Mouse (Mus musculus) limb, embryonic 12.5 days (tissue): ENCODE measurements around the gene Ctnnbip1. TPM values are rescaled to one million over a fixed set of nuclear protein-coding genes. Genes with fewer than 3 reads are reported as not detected.
"Not testable (repeated sequence)": the region's sequence is repeated elsewhere in the genome, so short reads cannot be mapped to it uniquely, and the experiment has no call there.

Source experiments
- ATAC-seq: fragments of 200-750 bp; cut with Nextera tagmentation; 2 replicates; pipeline ENCODE4 v1.8.0; 2017; ENCODE audit warnings: low read depth, moderate TSS enrichment; ENCODE audit not compliant: insufficient number of reproducible peaks, insufficient read depth, low FRiP score, low TSS enrichment
- H3K27ac ChIP-seq: fragments of 300-500 bp; sonication (generic); 2 replicates; pipeline ENCODE4 v1.5.1; 2016; ENCODE audit warnings: mild to moderate bottlenecking, moderate library complexity
- H3K27me3 ChIP-seq: fragments of 300-500 bp; sonication (generic); 2 replicates; pipeline ENCODE4 v1.6.1; 2016; ENCODE audit warnings: mild to moderate bottlenecking, moderate library complexity
- H3K36me3 ChIP-seq: fragments of 300-500 bp; sonication (generic); 2 replicates; pipeline ENCODE4 v1.6.1; 2016; ENCODE audit warnings: mild to moderate bottlenecking, moderate library complexity
- H3K4me1 ChIP-seq: fragments of 300-500 bp; sonication (generic); replicated peaks from 2 replicates; pipeline ENCODE4 v1.6.1; 2016
- H3K4me2 ChIP-seq: fragments of 300-500 bp; sonication (generic); 2 replicates; pipeline ENCODE4 v1.6.1; 2016; ENCODE audit warnings: mild to moderate bottlenecking, moderate library complexity
- H3K4me3 ChIP-seq: fragments of 300-500 bp; sonication (generic); replicated peaks from 2 replicates; pipeline ENCODE4 v1.5.1; 2016; ENCODE audit warnings: mild to moderate bottlenecking
- H3K9ac ChIP-seq: fragments of 300-500 bp; sonication (generic); replicated peaks from 2 replicates; pipeline ENCODE4 v1.6.1; 2016; ENCODE audit warnings: mild to moderate bottlenecking, moderate library complexity
- H3K9me3 ChIP-seq: fragments of 300-500 bp; sonication (generic); 2 replicates; pipeline ENCODE4 v1.6.1; 2016; ENCODE audit warnings: mild to moderate bottlenecking, moderate library complexity
- WGBS: fragments of 180-500 bp; shearing (Covaris S2); methylation state at CpG from one replicate; pipeline ENCODE4 v1.1.7; 2016; 5-methylcytosine and 5-hydroxymethylcytosine counted together
- microRNA-seq: library from miRNA; unstranded; fragments of <30 nt; microRNA quantifications from one replicate; pipeline ENCODE4, GENCODE M21; 2017
- polyA plus RNA-seq: library from polyadenylated mRNA; unstranded; fragments of >200 nt; fragmentation: Nextera tagmentation; extraction: Ambion mirVana; gene quantifications from 2 replicates; pipeline ENCODE4 v1.2.1, GENCODE M21; 2016

Gene Ctnnbip1
- polyA plus RNA-seq, 1 experiment from 2014 or later = 92.3 TPM

DNA sequence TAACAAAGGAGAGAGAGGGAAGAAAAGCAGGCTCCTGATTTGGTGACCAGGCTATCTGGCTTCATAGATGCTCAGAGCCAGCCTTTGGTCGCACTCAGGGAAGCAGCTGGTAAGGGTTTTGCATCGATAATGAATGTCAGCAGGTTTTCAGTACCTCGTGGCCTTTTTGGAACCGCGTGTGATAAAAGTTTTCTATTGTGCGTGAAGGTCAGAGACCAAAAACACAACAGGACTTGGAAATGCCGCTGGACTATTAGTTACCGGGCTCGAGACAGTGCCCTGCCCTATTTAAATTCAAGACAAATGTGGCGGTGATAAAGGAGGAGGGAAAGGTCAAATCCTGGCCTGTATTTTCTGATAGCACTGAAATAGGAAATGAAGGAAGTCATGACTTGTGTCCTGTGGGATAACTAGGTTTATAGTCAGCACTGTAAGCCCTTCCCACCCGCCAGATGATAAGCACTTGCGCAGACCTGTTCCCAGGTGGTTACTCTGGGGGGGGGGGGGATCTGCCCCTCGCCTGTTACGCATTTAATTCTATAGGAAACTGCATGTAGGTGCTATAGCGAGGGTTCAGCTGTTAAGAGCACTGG is 88.8 kb downstream of the Ctnnbip1 start:
- Histone ChIP-seq H3K36me3 (no peaks in the 10 kb centered on the region), H3K4me3 (no peak overlapping the region), H3K27ac (no peak overlapping the region), H3K4me1 (peaks cover 36% of the 10 kb centered on the region), H3K4me2 (no peak overlapping the region), H3K27me3 (no peaks in the 10 kb centered on the region; the same call in 1 of the 2 replicates), H3K9ac (no peak overlapping the region), H3K9me3 (no peaks in the 10 kb centered on the region)
- 54% methylated on average over 15 of the region's 15 CpGs for WGBS
- ATAC-seq = no peak

GRCm38 (mm10) chr4:149607591-149608308 is 89.7 kb downstream of the Ctnnbip1 start:
- no peak overlapping the region for H3K4me3 ChIP-seq
- ATAC-seq = no peak
- H3K9ac ChIP-seq = 0 out of 2 replicates have a peak overlapping the region, but pooled peaks have one; percentile 0
- no peaks in the 10 kb centered on the region for H3K9me3 ChIP-seq
- H3K36me3 ChIP-seq = no peaks in the 10 kb centered on the region
- H3K27ac ChIP-seq = 0 out of 2 replicates have a peak overlapping the region, but pooled peaks have one; percentile 19
- 48% methylated on average over 20 of the region's 20 CpGs for WGBS
- H3K4me2 ChIP-seq = no peak overlapping the region
- peaks cover 31% of the 10 kb centered on the region for H3K4me1 ChIP-seq
- no peaks in the 10 kb centered on the region; the same call in 1 of the 2 replicates for H3K27me3 ChIP-seq

GRCm38 (mm10) chr4:149608309-149608638 is 90.2 kb downstream of the Ctnnbip1 start:
- WGBS = 68% methylated on average over 6 of the region's 6 CpGs
- Histone ChIP-seq H3K4me2 (no peak overlapping the region), H3K27ac (0 out of 2 replicates have a peak overlapping the region, but pooled peaks have one; percentile 19), H3K9ac (no peak overlapping the region), H3K4me3 (no peak overlapping the region), H3K4me1 (peaks cover 31% of the 10 kb centered on the region), H3K9me3 (no peaks in the 10 kb centered on the region), H3K27me3 (no peaks in the 10 kb centered on the region; the same call in 1 of the 2 replicates), H3K36me3 (no peaks in the 10 kb centered on the region)
- no peak for ATAC-seq

- Histone ChIP-seq H3K36me3 (no peaks in the 10 kb centered on the region), H3K9me3 (no peaks in the 10 kb centered on the region), H3K4me1 (peaks cover 36% of the 10 kb centered on the region), H3K4me2 (no peak overlapping the region), H3K4me3 (no peak overlapping the region), H3K27ac (peak overlapping the region; percentile 57), H3K27me3 (no peaks in the 10 kb centered on the region; the same call in 1 of the 2 replicates), H3K9ac (no peak overlapping the region)
- ATAC-seq = no peak
- WGBS = 62% methylated on average over 8 of the region's 8 CpGs
Observed at GRCm38 (mm10) chr4:149609256-149610025, 91.4 kb downstream of the Ctnnbip1 start.

DNA sequence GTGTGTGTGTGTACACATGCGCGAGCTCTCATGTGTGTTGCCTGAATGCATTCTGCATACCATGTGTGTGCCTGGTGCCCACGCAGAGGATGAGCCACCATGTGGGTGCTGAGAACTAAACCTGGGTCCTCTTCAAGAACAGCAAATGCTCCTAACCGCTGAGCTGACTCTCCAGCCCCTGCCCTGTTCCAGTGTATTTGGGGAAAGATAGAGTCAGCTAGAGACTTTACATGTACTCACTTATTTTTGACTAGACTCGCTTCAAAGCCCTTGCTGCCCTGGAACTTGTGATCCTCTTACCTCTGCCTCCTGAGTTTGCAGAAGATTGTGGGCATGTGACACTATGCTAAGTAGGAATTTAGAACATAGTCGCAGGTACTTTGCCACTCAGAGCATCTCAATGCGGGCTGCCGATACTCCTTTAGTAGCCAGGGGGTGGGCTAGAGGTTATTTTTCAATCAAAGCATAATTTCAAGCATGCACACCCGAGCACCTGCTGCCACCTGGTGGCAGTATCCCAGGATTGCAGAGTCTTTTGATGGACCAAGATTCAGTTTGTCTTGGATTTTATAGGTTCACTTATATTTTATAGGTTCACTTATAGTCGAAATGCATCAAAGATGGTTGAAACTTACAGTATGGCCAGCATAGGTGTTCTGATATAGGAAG is 93.5 kb downstream of the Ctnnbip1 start:
- WGBS = 50% methylated on average over 10 of the region's 10 CpGs
- Histone ChIP-seq H3K27me3 (no peaks in the 10 kb centered on the region; the same call in 1 of the 2 replicates), H3K4me2 (no peak overlapping the region), H3K4me1 (peaks cover 36% of the 10 kb centered on the region), H3K9ac (no peak overlapping the region), H3K27ac (no peak overlapping the region), H3K9me3 (peaks cover 4% of the 10 kb centered on the region), H3K4me3 (no peak overlapping the region), H3K36me3 (peaks cover 18% of the 10 kb centered on the region)
- no peak for ATAC-seq

DNA sequence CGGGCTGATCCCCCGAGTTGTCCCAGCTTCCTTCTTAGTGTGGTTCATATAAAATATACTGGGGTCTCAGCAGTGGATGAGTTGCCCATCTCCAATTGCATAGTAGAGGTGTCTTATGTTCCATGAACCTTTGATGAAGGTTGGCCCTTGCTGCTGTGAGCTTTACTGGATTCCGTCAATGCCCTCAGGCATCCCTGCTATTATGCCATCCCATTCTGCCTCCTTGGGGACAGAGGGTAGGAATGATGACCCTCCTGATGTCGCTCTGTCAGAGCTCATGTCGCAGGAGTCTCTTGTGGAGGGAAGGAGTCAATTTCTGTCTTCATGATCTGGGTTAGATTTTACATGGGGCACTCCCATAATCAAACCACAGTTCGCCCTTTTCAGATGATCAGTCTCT is 95.5 kb downstream of the Ctnnbip1 start:
- 77% methylated on average over 6 of the region's 6 CpGs for WGBS
- H3K36me3 ChIP-seq = peaks cover 19% of the 10 kb centered on the region
- ATAC-seq = 0 out of 2 replicates have a peak, but pooled peaks have one; percentile 26
- not testable (repeated sequence) for H3K27ac ChIP-seq, H3K9ac ChIP-seq, H3K4me3 ChIP-seq, H3K27me3 ChIP-seq, H3K9me3 ChIP-seq, H3K4me2 ChIP-seq
- peaks cover 16% of the 10 kb centered on the region for H3K4me1 ChIP-seq

GRCm38 (mm10) chr4:149614869-149615268 is 96.8 kb downstream of the Ctnnbip1 start:
- over 99% methylated on average over 3 of the region's 3 CpGs for WGBS
- Histone ChIP-seq H3K36me3 (peaks cover 19% of the 10 kb centered on the region), H3K4me3 (no peak overlapping the region), H3K27me3 (no peaks in the 10 kb centered on the region), H3K4me1 (peaks cover 5% of the 10 kb centered on the region; the same call in 1 of the 2 replicates), H3K27ac (no peak overlapping the region), H3K9me3 (peaks cover 4% of the 10 kb centered on the region), H3K9ac (no peak overlapping the region), H3K4me2 (no peak overlapping the region)
- no peak for ATAC-seq

Small RNA genes within 50 kb of the gene (microRNA-seq; reads per million reads assigned to microRNA genes)
- gene Mir5616 = 0.93 reads per million

Other genes with a start within 250 kb of the Ctnnbip1 start
- gene Kif1b, start 210.5 kb upstream of the Ctnnbip1 start, polyA plus RNA-seq = 46.2 and 52.2 TPM in 2 replicates
- gene Ube4b, start 91.5 kb upstream of the Ctnnbip1 start, polyA plus RNA-seq = 55.1 and 67.3 TPM in 2 replicates
- not detected in 2 replicates for gene Rbp7, start 63.3 kb upstream of the Ctnnbip1 start, polyA plus RNA-seq
- 0.36 and 0.50 TPM in 2 replicates for gene Tmem274, start 40.9 kb upstream of the Ctnnbip1 start, polyA plus RNA-seq
- 10.9 and 11.0 TPM in 2 replicates for gene Nmnat1, start 33.0 kb upstream of the Ctnnbip1 start, polyA plus RNA-seq
- gene Lzic, start 33.0 kb upstream of the Ctnnbip1 start, polyA plus RNA-seq = 58.1 and 62.3 TPM in 2 replicates
- gene Clstn1, start 68.2 kb downstream of the Ctnnbip1 start, polyA plus RNA-seq = 64.3 and 65.3 TPM in 2 replicates
- gene Pik3cd, start 184.3 kb downstream of the Ctnnbip1 start, polyA plus RNA-seq = 3.8 TPM in 2 replicates
- 37.9 and 38.4 TPM in 2 replicates for gene Tmem201, start 219.8 kb downstream of the Ctnnbip1 start, polyA plus RNA-seq